Mouse (Mus musculus) forebrain, embryonic 13.5 days (tissue): ENCODE data around the gene Herc6. TPM values are rescaled to one million over a fixed set of nuclear protein-coding genes. Genes with fewer than 3 reads are reported as not detected.
A peak's percentile ranks its signal among the peaks of the same experiment; 100 is the strongest.

ENCODE experiments used
- ATAC-seq: fragments of 200-750 bp; cut with Nextera tagmentation; 2 replicates; pipeline ENCODE4 v1.8.0; 2017
- H3K27ac ChIP-seq: fragments of 300-500 bp; sonication (generic); 2 replicates; pipeline ENCODE4 v1.5.1; 2015; ENCODE audit warnings: inconsistent platforms, mild to moderate bottlenecking, moderate library complexity
- H3K27me3 ChIP-seq: fragments of 300-500 bp; sonication (generic); 2 replicates; pipeline ENCODE4 v1.6.1; 2015; ENCODE audit warnings: mild to moderate bottlenecking, inconsistent platforms
- H3K36me3 ChIP-seq: fragments of 300-500 bp; sonication (generic); 2 replicates; pipeline ENCODE4 v1.6.1; 2015; ENCODE audit warnings: mild to moderate bottlenecking, inconsistent platforms; ENCODE audit not compliant: poor library complexity, severe bottlenecking
- H3K4me1 ChIP-seq: fragments of 300-500 bp; sonication (generic); 2 replicates; pipeline ENCODE4 v1.6.1; 2015; ENCODE audit warnings: inconsistent platforms
- H3K4me2 ChIP-seq: fragments of 300-500 bp; sonication (generic); 2 replicates; pipeline ENCODE4 v1.6.1; 2015; ENCODE audit warnings: inconsistent platforms, mild to moderate bottlenecking, moderate library complexity
- H3K4me3 ChIP-seq: fragments of 300-500 bp; sonication (generic); 2 replicates; pipeline ENCODE4 v1.5.1; 2015; ENCODE audit warnings: mild to moderate bottlenecking, inconsistent platforms
- H3K9ac ChIP-seq: fragments of 300-500 bp; sonication (generic); 2 replicates; pipeline ENCODE4 v1.6.1; 2015; ENCODE audit warnings: mild to moderate bottlenecking, inconsistent platforms
- H3K9me3 ChIP-seq: fragments of 300-500 bp; sonication (generic); replicated peaks from 2 replicates; pipeline ENCODE4 v1.6.1; 2016; ENCODE audit warnings: inconsistent platforms
- WGBS: fragments of 180-500 bp; shearing (Covaris S2); methylation state at CpG from one replicate; pipeline ENCODE4 v1.1.7; 2015; 5-methylcytosine and 5-hydroxymethylcytosine counted together
- polyA plus RNA-seq: library from polyadenylated mRNA; unstranded; fragments of >200 nt; fragmentation: Nextera tagmentation; extraction: Ambion mirVana; gene quantifications from 2 replicates; pipeline ENCODE4 v1.2.1, GENCODE M21; 2015

Gene Herc6
- polyA plus RNA-seq = 2.6 and 3.6 TPM in 2 replicates

DNA sequence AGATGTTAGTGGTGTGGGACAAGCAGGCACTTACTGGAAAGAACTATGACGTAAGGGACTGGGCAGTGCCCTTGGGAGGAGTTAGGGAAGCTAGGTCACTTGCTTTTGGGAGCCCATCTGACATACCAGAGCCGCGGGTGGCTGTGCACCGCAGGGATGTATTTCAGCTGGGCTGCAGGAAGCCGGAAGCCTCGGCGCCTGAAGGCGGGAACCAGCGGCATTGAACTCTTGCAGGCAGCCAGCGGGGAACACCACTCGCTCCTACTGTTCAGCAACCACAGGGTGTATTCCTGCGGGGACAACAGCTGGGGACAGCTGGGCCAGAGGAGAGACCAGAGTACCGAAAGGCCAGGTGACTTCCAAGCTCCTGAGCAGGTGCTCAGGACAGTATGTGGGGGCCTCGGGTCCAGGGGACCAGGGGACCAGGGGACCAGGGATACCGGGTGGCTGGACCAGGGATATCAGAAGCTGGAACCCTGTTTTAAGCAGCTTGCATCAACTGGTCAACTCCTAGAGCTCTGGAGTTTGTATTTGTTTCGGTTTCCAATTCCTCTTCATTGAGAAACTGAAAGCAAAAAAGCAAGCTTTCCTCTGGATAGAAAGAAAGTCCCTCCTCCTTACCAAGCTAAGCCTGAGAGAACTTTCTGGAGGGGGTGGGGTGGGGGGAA, at the start of gene Herc6:
Herc6 (plus strand) TSS at position 120 of the 668 bp plus-strand sequence.
- Histone ChIP-seq H3K4me1 (peaks cover 9% of the 10 kb centered on the region), H3K9me3 (no peaks in the 10 kb centered on the region), H3K9ac (peak within 1 kb of the TSS; percentile 62), H3K27me3 (no peaks in the 10 kb centered on the region), H3K27ac (no peak within 1 kb of the TSS), H3K36me3 (no peaks in the 10 kb centered on the region), H3K4me2 (peak within 1 kb of the TSS; percentile 70), H3K4me3 (peak within 1 kb of the TSS; percentile 41)
- WGBS = 6% methylated on average over 16 of the region's 16 CpGs
- peak; percentile 71 for ATAC-seq

DNA sequence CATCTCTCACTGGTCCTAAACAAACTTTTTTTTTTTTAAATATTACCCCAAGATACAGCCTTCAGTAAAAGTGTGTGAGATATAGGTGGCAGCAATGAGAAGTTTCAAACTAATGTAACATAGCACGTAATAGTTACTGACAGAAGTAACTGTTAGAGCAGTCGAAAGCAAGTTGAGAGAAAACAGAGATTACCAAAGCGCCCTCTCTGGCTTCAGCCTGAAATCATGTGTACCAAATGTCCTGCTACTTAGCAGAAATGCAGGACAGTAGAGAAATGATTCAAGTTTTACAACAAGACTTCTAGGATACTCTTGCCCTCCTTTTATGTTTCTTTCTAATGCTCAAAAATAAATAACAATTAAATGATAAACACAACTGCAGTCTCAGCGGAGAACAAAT, 49.8 kb upstream of the Herc6 start:
- no peak for ATAC-seq
- H3K27ac ChIP-seq = no peak overlapping the region
- WGBS = 79% methylated on average over 4 of the region's 4 CpGs

DNA sequence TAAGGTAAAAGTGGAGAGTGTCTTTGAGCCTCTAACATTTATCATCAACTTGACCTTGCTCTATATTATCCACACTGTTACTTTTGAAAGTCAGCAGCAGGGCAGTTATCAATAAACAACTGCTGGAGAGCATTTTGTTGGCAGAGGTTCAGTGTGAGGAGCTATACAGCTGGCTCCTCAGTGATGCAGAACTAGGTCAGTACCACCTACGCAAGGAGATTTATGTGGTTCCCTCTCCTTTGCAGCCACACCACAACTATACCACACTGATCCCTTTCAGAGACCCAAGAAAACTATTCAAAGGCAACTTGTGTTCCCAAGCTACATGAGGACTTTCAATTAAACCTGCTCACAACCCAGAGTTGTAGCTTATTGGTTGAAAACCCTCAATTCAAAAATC, 49.4 kb upstream of the Herc6 start:
- ATAC-seq = no peak
- 90% methylated on average over 1 of the region's 1 CpGs for WGBS
- H3K27me3 ChIP-seq = no peaks in the 10 kb centered on the region

More for the DNA sequence above, 49.8 kb upstream of the Herc6 start:
- no peak overlapping the region for H3K4me3 ChIP-seq
- H3K4me2 ChIP-seq = no peak overlapping the region
- no peak overlapping the region for H3K9ac ChIP-seq
- no peaks in the 10 kb centered on the region for H3K9me3 ChIP-seq
- no peaks in the 10 kb centered on the region for H3K36me3 ChIP-seq
- peaks cover 14% of the 10 kb centered on the region for H3K4me1 ChIP-seq
- H3K27me3 ChIP-seq = no peaks in the 10 kb centered on the region

DNA sequence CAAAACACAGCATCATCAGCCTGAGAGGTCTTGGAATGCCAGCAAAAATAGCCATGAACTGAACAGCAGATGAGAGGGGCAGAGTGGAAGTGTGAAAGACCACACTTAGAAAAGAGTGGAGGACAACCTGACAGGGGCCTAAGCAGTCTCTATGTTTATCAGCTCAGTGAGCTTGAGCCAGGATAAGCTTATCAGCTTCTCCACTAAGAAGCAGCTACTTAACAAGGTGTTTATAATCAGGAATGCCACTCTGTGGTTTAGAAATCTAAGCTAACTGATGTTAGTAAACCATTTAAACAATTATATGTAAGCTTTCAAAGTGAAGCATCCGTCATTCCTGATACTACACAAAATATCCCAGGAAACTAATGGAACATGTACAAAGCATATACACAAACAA, 48.8 kb upstream of the Herc6 start:
- Histone ChIP-seq H3K9ac (no peak overlapping the region), H3K36me3 (no peaks in the 10 kb centered on the region), H3K27me3 (no peaks in the 10 kb centered on the region), H3K4me3 (no peak overlapping the region), H3K9me3 (no peaks in the 10 kb centered on the region), H3K4me2 (no peak overlapping the region), H3K27ac (no peak overlapping the region), H3K4me1 (peaks cover 14% of the 10 kb centered on the region)
- ATAC-seq = no peak
- 81% methylated on average over 1 of the region's 1 CpGs for WGBS

More for the DNA sequence above, 49.4 kb upstream of the Herc6 start:
- no peak overlapping the region for H3K4me3 ChIP-seq
- H3K36me3 ChIP-seq = no peaks in the 10 kb centered on the region
- no peaks in the 10 kb centered on the region for H3K9me3 ChIP-seq
- no peak overlapping the region for H3K27ac ChIP-seq
- H3K4me1 ChIP-seq = peaks cover 14% of the 10 kb centered on the region
- H3K4me2 ChIP-seq = no peak overlapping the region
- H3K9ac ChIP-seq = no peak overlapping the region

DNA sequence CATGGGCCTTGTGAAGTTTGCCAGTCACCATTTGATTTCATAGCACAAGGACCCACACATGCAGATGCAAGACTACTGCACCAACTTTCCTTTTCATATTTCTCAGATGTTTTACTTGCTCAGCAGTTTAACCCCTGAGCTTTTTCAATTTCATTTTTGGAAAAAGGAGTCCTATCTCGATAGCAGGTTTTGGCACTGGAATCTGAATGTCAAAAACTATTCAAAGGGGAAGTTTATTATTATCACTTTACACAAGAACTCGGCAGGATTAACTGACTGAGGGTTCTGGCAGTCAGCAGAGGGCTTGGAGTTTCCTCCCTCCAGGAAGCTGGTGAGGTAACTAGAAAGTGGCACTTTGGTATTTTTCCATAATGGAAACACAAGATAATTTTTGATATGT, 47.4 kb upstream of the Herc6 start:
- Histone ChIP-seq H3K9ac (0 out of 2 replicates have a peak overlapping the region, but pooled peaks have one; percentile 13), H3K4me3 (0 out of 2 replicates have a peak overlapping the region, but pooled peaks have one; percentile 67), H3K36me3 (no peaks in the 10 kb centered on the region), H3K4me2 (peak overlapping the region; percentile 68), H3K27ac (no peak overlapping the region), H3K9me3 (no peaks in the 10 kb centered on the region), H3K4me1 (peaks cover 14% of the 10 kb centered on the region), H3K27me3 (no peaks in the 10 kb centered on the region)
- 73% methylated on average over 2 of the region's 2 CpGs for WGBS
- no peak for ATAC-seq

DNA sequence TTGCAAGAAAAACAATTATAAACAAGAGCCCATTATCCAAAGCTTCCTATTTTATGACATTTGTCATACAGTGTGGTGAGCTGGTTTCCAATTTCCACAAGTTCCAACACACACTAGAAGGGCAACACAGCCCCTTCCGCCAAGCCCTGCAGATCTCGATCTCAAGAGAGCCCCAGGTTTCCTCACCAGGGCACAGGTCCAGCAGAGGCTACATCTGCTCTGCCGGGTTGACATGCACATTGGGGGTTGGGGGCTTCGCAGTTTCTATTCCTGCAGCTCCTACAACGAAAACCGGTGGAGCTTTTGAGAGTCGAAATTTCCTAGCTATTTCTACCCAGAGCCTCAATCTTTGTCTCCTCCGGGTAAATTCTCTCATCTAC, 46.6 kb upstream of the Herc6 start:
- H3K27me3 ChIP-seq = no peaks in the 10 kb centered on the region
- H3K9me3 ChIP-seq = no peaks in the 10 kb centered on the region
- peak overlapping the region; percentile 79 for H3K9ac ChIP-seq
- peak overlapping the region; percentile 67 for H3K4me3 ChIP-seq
- peaks cover 14% of the 10 kb centered on the region for H3K4me1 ChIP-seq
- WGBS = 8% methylated on average over 8 of the region's 8 CpGs
- ATAC-seq = no peak
- peak overlapping the region; percentile 68 for H3K4me2 ChIP-seq
- H3K36me3 ChIP-seq = no peaks in the 10 kb centered on the region
- no peak overlapping the region for H3K27ac ChIP-seq

DNA sequence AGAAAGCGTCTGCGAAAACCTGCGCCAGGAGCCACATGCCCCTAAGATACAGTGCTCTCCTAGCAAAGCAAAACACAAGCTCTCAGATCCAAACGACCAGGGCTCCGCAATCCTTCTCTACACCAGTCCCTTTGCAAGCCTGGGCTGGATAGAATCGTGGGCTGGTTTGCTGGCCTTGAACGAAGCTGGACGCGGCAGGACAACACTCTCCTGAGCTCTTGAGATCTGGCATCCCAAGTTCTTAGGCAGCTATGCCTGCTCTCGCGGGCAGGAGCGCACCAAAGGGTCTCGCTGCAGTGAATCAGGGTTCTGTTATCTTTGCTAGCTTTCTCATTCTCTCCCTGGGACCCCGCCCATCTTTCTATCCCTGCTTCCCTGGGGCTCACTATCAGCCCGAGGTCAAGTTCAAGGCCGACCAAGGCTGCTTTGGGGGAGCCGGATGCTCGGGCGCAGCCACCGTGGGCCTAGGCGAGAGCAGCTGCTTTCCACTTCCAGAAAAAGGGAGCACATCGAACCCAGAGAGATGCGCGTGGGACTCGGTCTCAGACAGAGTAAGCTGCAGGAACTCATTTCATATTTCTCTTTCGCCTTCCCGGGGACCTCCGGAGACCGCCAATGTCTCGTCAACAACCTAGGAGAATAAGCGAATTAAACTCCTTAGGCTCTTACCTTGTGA, 46.1 kb upstream of the Herc6 start:
- Histone ChIP-seq H3K9ac (peak overlapping the region; percentile 79), H3K9me3 (no peaks in the 10 kb centered on the region), H3K4me2 (peak overlapping the region; percentile 68), H3K36me3 (no peaks in the 10 kb centered on the region), H3K4me3 (peak overlapping the region; percentile 67), H3K27me3 (no peaks in the 10 kb centered on the region), H3K27ac (peak overlapping the region; percentile 68), H3K4me1 (peaks cover 14% of the 10 kb centered on the region)
- under 1% methylated on average over 31 of the region's 31 CpGs for WGBS
- ATAC-seq = peak; percentile 46

DNA sequence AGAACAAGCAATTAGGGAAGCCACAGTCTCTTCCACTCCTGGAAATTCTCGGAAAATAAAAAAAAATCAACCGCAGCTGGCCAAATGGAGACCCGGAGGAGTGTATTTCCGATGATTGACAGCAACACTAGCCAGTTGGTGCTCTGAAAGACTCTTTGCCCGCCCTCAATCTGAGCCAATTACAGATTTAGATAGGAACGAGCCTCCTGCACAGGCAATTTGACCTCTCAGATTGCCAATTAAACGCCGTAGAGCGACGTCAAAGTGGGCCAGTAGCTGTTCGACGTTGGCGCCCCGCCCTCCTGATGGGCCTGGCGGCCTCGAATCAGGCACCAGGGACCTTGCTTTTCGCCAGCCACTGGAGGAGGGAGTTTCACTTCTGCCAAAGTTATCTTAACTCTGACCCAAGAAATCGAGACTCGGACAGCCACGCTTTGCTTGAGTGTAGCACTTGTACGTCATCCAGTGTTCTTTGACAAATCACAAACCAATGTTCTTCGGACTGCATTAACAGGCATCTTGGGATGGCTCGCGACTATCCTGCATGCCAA, 45.3 kb upstream of the Herc6 start, which contains the start of gene Ppm1k:
Ppm1k (minus strand) TSS at position 83 of the 551 bp plus-strand sequence.
- H3K9me3 ChIP-seq = no peaks in the 10 kb centered on the region
- peak; percentile 99 for ATAC-seq
- WGBS = 0% methylated on average over 24 of the region's 24 CpGs

DNA sequence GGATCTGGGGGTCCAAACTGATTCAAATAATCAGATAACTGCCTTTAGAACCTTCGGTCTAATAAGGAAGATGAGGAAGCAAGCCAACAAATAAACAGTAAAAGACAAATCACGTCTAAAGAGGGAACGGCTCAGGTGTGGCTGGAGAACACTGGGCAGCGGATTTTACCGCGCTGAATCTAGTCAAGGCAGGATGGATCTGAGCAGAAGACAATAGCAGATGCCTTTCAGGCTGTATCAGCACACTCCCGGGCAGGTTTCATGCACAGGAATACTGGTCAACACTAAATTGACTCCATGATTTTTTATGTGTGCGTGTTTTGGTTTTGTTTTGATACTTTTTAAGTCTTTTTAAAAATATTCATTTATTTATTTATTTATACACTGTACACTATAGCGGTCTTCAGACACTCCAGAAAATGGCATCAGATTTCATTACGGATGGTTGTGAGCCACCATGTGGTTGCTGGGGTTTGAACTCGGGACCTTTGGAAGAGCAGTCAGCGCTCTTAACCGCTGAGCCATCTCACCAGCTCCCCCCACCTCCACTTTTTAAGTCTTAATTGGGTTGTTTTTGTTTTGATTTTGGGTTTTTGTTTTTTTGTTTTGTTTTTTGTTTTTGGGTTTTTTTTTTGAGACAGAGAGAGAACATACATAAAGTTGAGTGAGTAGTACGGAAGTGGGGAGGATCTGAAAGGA, 44.7 kb upstream of the Herc6 start:
- Histone ChIP-seq H3K4me1 (peaks cover 14% of the 10 kb centered on the region), H3K4me3 (peak overlapping the region; percentile 67), H3K27ac (no peak overlapping the region), H3K9ac (peak overlapping the region; percentile 79), H3K27me3 (no peaks in the 10 kb centered on the region), H3K4me2 (peak overlapping the region; percentile 68), H3K36me3 (no peaks in the 10 kb centered on the region), H3K9me3 (no peaks in the 10 kb centered on the region)
- peak; percentile 63 for ATAC-seq
- 27% methylated on average over 14 of the region's 14 CpGs for WGBS

More for the DNA sequence above, 45.3 kb upstream of the Herc6 start, which contains the start of gene Ppm1k:
- no peaks in the 10 kb centered on the region for H3K27me3 ChIP-seq
- peaks cover 14% of the 10 kb centered on the region for H3K4me1 ChIP-seq
- peak within 1 kb of the TSS; percentile 79 for H3K9ac ChIP-seq
- H3K4me3 ChIP-seq = peak within 1 kb of the TSS; percentile 67
- H3K4me2 ChIP-seq = peak within 1 kb of the TSS; percentile 68
- H3K27ac ChIP-seq = peak within 1 kb of the TSS; percentile 68
- no peaks in the 10 kb centered on the region for H3K36me3 ChIP-seq

DNA sequence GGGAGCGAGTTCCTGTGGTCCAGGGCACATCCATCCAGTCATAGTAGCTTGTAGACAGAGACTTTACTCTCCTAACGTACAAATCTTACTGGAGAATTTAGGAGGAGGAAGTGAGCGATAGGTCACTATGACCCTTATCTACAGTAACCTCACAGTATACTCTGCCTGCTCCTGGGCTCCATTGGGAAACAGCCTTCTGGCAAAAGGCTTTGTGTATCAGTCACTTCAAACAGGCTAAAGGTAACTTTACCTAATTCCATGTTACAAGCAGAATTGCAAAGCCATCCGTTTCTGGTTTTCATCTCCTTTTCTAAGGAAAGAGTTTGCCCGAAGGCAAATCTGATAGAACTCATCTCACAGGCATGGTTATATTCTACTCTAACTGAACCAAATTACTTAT, 42.9 kb upstream of the Herc6 start:
- no peaks in the 10 kb centered on the region for H3K9me3 ChIP-seq
- no peaks in the 10 kb centered on the region for H3K27me3 ChIP-seq
- no peak overlapping the region for H3K27ac ChIP-seq
- no peak overlapping the region for H3K9ac ChIP-seq
- H3K4me3 ChIP-seq = no peak overlapping the region
- WGBS = 93% methylated on average over 5 of the region's 5 CpGs
- H3K4me1 ChIP-seq = peaks cover 14% of the 10 kb centered on the region
- H3K36me3 ChIP-seq = no peaks in the 10 kb centered on the region
- ATAC-seq = no peak
- no peak overlapping the region for H3K4me2 ChIP-seq

DNA sequence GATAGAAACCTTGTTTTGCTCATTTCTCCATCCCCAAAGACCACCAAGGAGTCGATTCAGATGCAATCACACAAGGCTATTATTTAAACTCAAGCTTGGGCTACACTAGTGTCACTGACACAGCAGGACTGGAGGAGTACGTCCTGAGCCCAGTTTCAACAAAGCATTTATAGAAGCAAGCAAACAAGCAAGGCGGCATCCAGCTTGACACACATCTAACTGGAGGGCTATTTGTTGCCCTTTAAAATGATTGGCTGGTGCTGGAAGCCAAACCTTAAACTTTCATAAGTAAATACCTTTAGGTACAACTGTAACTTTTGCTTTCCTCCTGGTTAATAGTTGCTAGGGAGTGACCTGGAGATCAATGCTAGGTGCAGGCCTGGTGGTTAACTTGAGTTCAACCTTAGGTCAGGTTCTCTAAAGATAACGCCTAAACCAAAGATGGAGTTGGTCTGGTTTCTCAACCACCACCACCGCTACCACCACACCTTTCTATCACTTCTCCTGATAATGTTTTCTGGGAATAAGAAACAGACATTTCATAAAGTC, 39.8 kb upstream of the Herc6 start:
- no peak overlapping the region for H3K27ac ChIP-seq
- H3K9me3 ChIP-seq = no peaks in the 10 kb centered on the region
- H3K4me2 ChIP-seq = no peak overlapping the region
- no peak overlapping the region for H3K4me3 ChIP-seq
- no peaks in the 10 kb centered on the region for H3K36me3 ChIP-seq
- H3K4me1 ChIP-seq = no peaks in the 10 kb centered on the region
- WGBS = 83% methylated on average over 5 of the region's 5 CpGs
- H3K27me3 ChIP-seq = no peaks in the 10 kb centered on the region
- no peak overlapping the region for H3K9ac ChIP-seq
- no peak for ATAC-seq
